Mouse (Mus musculus) embryo, embryonic 11.5 days (tissue): ENCODE measurements around the gene Stk10.
A peak's percentile ranks its signal among the peaks of the same experiment; 100 is the strongest.
"Not testable (repeated sequence)": the region's sequence is repeated elsewhere in the genome, so short reads cannot be mapped to it uniquely, and the experiment has no call there.

Experiments used
- DNase-seq: peaks from one replicate; pipeline ENCODE4 v3.0.0-alpha.2; 2012; ENCODE audit warnings: low read depth, low spot score

Gene Stk10

GRCm38 (mm10) chr11:32532765-32533481, at the start of gene Stk10:
Gene Stk10, plus strand, starts transcription at chr11:32533305.
- DNase-seq = peak; percentile 71

DNA sequence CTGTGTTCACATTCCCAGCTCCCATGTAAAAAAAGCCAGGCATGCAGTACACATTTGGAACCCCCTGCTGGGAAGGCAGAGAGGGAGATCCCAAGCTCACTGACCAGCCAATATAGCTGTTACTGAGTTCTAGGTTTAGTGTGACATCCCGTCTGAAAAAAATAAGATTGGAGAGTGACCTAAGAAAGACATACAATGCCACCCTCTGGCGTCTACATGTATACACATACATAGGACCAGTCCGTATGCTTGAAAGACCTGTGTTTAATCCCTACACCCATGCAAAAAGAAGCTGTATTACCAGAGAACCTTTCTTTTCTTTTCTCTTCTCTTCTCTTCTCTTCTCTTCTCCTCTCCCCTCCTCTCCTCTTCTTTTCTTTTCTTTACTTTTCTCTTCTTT, 47.8 kb upstream of the Stk10 start:
- no peak for DNase-seq

DNA sequence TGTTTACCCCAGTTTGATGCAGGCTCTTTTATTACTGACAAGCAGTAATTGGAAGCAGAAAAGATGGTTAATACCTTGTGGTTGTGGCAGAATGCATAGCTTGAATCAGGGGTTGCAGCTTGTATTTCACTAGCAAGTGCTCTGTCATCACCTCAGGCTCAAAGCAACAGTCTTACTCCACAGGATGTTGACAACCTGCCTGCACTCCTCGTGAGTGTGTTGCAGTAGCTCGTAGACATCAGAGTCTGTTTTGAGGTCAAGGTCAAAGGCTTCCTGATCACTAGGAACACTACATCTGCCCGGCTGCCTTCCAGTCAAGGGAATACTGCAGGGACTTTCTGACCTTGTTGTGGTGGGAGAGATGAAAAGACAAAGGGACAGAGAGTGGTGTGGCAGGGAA, 46.5 kb upstream of the Stk10 start:
- DNase-seq = no peak

GRCm38 (mm10) chr11:32487501-32487900, 45.6 kb upstream of the Stk10 start:
- DNase-seq = no peak

DNA sequence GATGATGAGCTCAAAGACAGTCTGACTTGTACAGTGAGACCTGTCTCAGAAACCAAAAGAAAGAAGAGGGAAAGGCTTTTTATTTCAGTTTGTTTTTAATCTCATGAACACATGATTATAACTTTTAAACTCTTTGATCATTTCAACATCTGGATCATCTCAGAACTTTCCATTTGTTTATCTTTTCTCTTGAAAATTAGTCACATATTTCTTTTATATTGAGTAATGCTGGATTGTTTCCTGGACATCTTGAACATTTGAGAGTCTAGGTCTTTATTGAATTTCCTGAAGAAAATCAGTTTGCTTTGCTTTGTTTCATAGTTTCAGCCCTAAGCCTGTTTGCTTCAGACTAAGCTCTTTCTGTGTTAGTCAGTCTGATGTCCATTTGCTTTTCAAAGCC, 44.8 kb upstream of the Stk10 start:
- DNase-seq = no peak

DNA sequence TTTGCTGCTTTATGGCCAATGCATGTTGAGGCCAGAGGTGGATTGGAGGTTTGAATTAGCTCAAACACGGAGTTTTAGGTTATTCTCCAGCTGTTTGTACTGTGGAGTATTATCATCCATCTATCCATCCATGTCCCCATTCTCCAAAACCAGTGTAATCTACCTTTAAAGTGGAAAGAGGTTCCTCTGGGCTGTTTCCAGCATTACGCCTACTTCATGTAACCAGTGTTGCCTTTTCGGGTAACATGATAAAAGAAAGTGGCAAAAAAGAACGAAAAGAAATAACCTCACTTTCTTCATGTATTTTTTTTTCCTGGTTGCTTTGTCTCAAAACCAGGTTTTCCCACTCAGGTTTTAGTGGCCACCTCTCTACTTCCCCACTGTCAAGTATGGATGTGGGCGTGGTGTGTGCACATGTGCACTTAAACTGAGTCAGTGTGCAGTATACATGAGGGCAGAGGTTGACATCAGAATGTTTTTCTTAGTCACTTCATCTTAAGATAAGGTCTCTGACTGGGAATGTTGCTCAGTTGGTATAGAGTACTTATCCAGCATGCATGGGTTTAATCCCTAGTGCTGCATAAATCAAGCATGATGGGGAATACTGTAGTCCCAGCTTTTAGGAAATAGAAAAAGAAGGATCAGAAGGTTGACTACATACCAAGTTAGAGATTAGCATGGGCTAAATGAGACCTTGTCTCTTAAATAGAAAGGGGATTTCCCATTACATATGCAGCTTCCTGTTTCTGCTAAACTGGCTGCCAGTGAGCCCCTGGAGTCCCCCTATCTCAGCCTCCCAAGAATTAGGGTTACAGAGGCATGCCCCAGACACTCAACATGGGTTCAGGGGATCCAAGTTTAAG, 44.1 kb upstream of the Stk10 start:
- no peak for DNase-seq

DNA sequence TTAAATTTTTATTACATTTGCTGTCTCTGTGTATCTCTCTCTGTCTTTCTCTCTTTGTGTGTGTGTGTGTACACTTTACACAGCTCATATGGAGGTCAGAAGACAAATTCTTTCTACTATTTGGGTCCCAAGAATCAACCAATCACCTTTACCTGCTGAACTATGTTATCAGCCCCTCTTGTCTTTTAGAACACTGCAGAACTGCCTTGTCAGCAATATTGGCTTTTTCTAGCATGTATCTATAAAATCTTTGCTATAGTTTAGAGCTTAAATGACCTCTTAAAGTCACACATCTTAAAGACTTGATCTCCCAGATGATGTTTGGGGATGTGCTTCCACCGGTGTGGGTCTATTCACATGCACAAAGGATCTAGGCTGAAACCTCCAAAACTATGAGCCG, 42.0 kb upstream of the Stk10 start:
- no peak for DNase-seq

DNA sequence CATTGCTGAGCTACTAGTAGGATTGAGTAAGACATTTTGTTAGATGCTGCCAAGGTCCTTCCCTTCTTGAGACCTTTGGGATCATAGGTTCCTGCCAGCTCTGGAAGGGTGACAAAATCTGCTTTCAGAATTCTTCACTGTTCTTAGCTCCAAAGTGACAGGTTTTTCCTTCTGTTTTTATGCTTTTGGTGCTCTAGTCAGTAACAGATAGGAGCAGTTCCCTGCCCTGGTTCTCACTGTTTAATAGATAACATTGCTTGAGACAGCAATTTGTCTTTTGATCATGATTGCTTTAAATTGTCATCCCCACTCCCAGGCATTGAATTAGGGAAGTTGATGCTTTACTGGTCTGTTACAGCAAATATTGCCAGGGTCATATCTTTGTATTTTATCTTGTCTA, 39.8 kb upstream of the Stk10 start:
- no peak for DNase-seq

GRCm38 (mm10) chr11:32495283-32495682, 37.8 kb upstream of the Stk10 start:
- DNase-seq = no peak

DNA sequence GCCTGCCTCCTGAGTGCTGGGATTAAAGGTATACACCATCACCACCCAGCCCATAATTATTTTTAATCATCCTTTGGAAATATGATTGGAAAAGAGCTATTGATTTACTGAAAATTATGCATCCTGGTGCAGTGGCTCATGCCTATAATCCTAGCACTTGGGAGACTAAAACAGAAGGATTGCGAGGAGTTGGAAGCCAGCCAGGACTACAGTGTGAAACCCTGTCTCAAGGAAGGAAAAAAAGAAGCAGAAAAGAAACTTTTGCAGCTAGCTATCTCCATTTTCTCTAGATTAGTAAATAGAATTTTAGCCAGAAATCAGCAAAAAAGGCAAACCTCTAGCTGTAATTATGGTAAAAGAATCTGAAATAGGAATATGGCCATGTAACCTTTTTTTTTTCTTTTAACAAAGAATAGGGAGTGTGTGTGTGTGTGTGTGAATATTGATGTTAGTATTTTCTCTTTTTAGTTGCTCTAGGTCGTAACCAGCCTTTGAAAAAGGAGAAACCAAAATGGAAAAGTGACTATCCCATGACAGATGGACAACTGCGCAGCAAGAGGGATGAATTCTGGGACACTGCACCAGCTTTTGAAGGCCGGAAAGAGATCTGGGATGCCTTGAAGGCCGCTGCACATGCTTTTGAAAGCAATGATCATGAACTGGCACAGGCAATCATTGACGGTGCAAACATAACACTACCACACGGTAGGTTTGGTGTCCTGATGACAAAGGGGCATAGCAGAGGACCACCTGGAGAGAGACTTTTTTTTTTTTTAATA, 34.2 kb upstream of the Stk10 start:
- DNase-seq = no peak

GRCm38 (mm10) chr11:32499931-32500330, 33.2 kb upstream of the Stk10 start:
- DNase-seq = no peak

- no peak for DNase-seq
These were observed 29.4 kb upstream of the Stk10 start for GRCm38 (mm10) chr11:32503711-32504110.

- no peak for DNase-seq
These were observed 27.9 kb upstream of the Stk10 start for GRCm38 (mm10) chr11:32505091-32505739.

DNA sequence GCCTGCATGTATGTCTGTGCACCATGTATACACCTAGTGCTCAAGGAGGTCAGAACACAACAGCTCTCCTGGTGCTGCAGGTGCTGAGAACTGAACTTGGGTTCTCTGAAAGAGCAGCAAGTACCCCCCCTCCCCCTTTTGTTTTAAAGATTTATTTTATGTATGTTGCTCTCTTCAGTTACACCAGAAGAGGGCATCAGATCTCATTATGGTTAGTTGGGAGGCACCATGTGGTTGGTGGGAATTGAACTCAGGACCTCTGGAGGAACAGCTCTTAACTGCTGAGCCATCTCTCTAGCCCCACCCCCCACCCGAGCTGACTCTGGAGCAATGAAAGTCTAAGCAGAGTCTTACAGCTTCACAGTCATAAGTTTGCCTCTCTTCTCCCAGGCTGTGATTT, 22.2 kb upstream of the Stk10 start:
- DNase-seq = no peak

GRCm38 (mm10) chr11:32514853-32515252, 18.3 kb upstream of the Stk10 start:
- not testable (repeated sequence) for DNase-seq

- no peak for DNase-seq
These were observed 17.0 kb upstream of the Stk10 start for GRCm38 (mm10) chr11:32516091-32516490.

DNA sequence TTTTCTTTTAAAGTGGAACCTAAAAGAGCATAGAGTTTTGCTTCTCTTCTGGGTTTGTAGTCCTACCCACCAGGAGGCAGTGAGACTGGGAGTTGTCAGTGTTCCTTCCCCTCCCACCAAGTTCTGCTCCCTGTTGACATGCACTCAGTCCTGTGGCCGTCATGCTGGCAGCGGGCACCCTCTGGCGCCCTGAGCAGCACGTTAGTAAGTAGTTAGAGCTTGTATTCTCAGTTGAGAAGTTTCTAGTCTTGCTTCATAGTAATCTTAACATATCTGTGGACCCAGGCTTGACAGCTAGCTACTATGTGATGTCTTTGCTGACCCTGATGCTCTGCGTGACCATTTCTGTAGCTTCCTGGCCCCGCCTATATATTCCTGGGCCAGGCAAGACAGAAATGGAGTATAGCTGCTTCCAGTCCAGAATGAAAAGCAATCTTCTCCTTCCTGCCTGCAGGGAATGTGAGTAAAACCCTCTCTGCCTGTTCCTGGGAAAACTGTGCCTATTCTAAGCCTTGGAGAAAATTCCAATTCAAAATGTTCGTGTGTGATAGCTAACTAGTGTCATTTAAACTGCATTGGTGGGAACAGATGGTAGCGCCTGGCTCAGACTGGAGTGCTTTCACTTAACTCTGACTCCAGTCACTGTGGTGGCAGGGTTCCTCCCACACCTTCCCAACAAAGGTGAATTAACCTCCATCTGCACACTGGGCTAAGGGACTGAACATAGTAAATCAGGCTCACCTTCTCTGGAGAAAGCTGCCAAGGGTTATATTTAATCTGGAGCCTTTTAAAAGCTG, 16.0 kb upstream of the Stk10 start:
- no peak for DNase-seq

DNA sequence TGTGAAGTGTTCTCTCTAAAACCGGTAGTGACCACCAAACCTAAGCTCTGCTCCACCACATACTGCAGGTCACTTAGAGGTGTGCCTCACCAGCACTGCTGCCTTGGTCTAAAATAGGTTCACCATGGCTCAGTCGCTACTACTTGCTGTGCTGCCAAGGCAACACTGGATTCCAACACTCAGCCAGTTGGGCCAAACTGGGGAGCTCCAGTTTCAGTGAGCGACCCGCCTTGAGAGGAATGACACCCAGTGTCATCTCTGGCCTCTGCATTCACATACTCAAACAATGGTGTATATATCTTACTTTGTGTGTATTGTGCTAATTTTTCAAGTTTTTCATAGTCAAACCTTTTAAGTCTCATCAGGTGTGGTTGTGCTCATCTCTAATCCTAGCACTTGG, 14.3 kb upstream of the Stk10 start:
- DNase-seq = no peak

- DNase-seq = no peak
These were observed 13.8 kb upstream of the Stk10 start for GRCm38 (mm10) chr11:32519354-32519753.

DNA sequence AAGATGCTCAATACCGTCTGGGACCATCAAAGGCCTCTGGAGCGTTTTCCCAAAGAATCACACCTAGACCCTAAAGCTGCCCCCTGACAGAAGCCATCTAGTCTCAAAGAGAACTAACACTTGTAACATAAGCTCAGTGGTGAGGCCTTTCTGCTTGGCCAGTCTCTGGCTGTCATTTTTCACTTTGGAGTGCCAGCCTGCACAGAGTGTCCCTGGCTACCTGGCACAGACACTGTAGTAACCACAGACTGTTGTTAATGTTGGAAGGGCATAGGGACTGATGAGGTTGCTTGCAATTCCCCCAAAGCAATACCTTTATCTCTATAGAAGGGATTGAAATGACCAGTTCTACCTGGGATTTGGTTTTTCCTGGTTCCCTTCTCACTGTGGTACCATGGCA, 11.9 kb upstream of the Stk10 start:
- no peak for DNase-seq
